Mouse (Mus musculus): ENCODE data around the gene Ubac2. TPM values are rescaled to one million over a fixed set of nuclear protein-coding genes. Genes with fewer than 3 reads are reported as not detected.

Gene Ubac2
- polyA plus RNA-seq, 1 experiment from 2014 or later, result 72.9 TPM

DNA sequence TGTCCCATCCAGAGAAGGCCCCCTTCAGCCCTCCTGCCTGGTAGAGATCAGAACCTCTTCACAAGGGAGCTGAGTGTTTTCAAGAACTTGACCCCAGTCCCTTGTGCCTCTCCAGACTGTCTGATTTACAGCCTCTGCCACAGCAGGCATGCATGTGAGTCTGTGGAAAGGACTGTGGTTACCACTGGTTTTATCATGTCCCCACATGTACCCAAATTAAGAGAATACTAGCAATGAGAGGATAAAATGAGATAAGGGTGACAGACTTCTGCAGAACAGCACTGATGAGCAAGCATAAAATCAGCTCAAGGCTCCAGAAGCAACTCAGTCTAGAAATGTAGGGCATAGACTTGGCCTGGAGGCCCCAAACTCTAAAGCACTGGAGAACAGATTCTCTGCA lies 145.5 kb downstream of the Ubac2 start:
- Histone ChIP-seq H3K27ac (ENCODE audit: low read depth, low read length) (no peak overlapping the region), H3K4me2 (ENCODE audit: low read depth, low read length, severe bottlenecking) (no peak overlapping the region)

DNA sequence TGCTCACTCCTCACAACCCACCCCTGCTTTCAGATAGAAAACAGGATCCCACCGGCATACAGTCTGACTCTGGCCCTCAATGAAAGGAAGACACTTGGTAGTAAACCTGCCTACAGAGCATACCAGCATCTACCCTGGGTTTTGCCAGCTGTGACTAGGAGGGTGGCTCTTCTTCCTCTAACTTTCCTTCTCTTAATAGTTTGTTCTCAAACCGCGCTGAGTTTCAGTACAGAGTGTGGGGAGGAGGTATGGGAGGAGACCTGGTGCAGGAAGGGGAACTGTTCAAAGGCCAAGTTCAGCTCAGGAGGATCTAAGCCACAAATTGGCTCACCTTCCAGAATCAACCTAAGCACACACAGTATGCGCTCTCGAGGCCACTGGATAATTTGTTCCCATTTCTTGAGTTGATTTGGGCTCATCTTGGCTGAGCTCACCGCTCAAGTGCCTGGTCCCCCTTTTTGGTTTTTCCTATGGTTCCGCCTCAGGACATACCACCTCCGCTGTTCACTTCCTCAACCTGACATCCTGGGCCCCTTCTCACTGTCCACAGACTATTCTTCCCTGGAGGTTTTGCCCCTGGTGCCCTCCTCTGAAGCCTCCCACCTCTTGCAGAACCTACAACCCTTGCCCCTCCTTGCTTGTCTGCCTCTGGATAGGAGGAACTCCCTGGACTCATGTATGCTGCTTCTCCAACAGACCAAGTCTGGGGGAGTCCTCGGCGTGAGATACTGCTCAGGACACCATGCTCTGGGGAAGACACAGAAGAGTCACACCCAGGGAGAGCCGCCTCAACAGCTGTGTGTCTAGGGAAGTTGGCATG lies 150.7 kb downstream of the Ubac2 start:
- ATAC-seq (replicated peaks; ENCODE audit: low FRiP score), result no peak
- Histone ChIP-seq H3K9me3 (ENCODE audit: control insufficient read depth, low read length) (no peaks in the 10 kb centered on the region), H3K4me1 (replicated peaks; ENCODE audit: control insufficient read depth, insufficient read depth, low read length) (no peaks in the 10 kb centered on the region), H3K27me3 (ENCODE audit: control insufficient read depth, insufficient read depth, low read length) (no peaks in the 10 kb centered on the region), H3K4me3 (ENCODE audit: low read depth, low read length) (no peak overlapping the region), H3K36me3 (ENCODE audit: control insufficient read depth, insufficient read depth, low read length) (no peaks in the 10 kb centered on the region), H3K27ac (ENCODE audit: low read depth, low read length) (no peak overlapping the region), H3K4me2 (ENCODE audit: low read depth, low read length, severe bottlenecking) (no peak overlapping the region), H3K9ac (ENCODE audit: low read length) (no peak overlapping the region)
- no peak for DNase-seq (ENCODE audit: low spot score)
- WGBS, result 92% methylated on average over 11 of the region's 11 CpGs

More for the DNA sequence above, 145.5 kb downstream of the Ubac2 start:
- no peak overlapping the region for H3K9ac ChIP-seq (ENCODE audit: low read length)
- H3K27me3 ChIP-seq (ENCODE audit: control insufficient read depth, insufficient read depth, low read length), result no peaks in the 10 kb centered on the region
- H3K4me1 ChIP-seq (replicated peaks; ENCODE audit: control insufficient read depth, insufficient read depth, low read length), result no peaks in the 10 kb centered on the region
- ATAC-seq (replicated peaks; ENCODE audit: low FRiP score) (no peak), DNase-seq (ENCODE audit: low spot score) (no peak)
- no peak overlapping the region for H3K4me3 ChIP-seq (ENCODE audit: low read depth, low read length)
- H3K36me3 ChIP-seq (ENCODE audit: control insufficient read depth, insufficient read depth, low read length), result no peaks in the 10 kb centered on the region; the same call in 1 of the 2 replicates
- H3K9me3 ChIP-seq (ENCODE audit: control insufficient read depth, low read length), result no peaks in the 10 kb centered on the region

DNA sequence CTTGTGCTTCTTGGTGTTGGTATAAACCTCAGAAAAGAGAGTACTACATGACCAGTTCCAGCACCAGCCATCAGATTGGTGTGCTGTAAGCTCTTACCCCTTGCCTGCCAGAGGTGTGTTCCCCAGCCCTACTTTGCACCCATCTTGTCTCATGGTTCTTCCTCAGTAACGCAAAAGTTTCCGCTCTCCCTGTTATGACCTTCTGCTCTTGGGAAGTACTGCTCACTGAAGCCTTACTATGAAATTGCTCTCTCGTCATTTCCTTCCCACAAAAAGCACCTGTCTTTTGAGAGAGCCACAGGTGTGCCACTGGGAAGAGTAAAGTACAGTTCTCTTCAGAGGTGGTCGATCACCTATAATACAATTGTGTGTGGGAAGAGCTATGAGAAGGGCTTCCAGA lies 151.4 kb downstream of the Ubac2 start:
- WGBS, result 91% methylated on average over 4 of the region's 4 CpGs
- no peaks in the 10 kb centered on the region for H3K9me3 ChIP-seq (ENCODE audit: control insufficient read depth, low read length)
- H3K9ac ChIP-seq (ENCODE audit: low read length), result no peak overlapping the region
- no peak for ATAC-seq (replicated peaks; ENCODE audit: low FRiP score)
- no peak overlapping the region for H3K4me3 ChIP-seq (ENCODE audit: low read depth, low read length)
- H3K4me2 ChIP-seq (ENCODE audit: low read depth, low read length, severe bottlenecking), result no peak overlapping the region
- no peaks in the 10 kb centered on the region for H3K36me3 ChIP-seq (ENCODE audit: control insufficient read depth, insufficient read depth, low read length)
- DNase-seq (ENCODE audit: low spot score), result no peak
- no peak overlapping the region for H3K27ac ChIP-seq (ENCODE audit: low read depth, low read length)
- no peaks in the 10 kb centered on the region for H3K27me3 ChIP-seq (ENCODE audit: control insufficient read depth, insufficient read depth, low read length)
- H3K4me1 ChIP-seq (replicated peaks; ENCODE audit: control insufficient read depth, insufficient read depth, low read length), result no peaks in the 10 kb centered on the region

DNA sequence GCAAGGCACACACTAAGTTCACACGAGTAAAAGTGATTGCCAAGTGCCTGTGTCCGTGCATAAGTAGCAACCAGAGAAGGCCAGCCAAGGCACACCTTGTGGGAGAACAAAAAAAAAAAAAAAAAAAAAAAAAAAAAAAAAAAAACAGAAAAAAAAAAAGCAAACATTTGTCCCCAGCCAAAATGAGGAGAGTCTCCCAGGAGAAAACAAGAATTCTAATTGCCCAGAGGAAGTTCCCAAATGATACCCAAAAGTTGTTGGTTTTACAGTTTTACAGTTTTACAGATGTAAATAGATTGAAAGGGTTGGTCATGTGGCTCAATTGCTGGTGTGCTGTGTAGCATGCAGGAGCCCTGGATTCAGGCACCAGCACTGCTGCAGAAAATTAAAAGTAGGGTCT lies 153.6 kb downstream of the Ubac2 start:
- DNase-seq (ENCODE audit: low spot score), result no peak
- 92% methylated on average over 2 of the region's 2 CpGs for WGBS

DNA sequence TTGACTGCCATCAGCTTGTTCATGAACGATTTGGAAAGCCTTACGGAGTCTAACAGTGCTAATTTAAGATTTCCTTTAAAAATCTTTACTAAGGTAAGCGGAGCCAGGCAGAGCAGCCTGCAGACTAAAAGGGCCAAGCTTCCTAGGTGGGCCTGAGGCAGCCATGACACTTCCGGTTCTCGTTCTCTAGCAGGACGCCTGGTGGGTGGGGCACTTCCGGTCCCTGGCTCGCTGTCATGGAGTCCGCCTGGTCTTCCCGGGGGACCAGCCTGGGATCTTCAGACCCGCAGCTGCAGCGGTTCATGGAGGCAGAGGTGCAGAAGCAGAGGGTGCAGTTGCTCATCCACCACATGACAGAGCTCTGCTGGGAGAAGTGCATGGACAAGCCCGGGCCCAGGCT lies 156.0 kb downstream of the Ubac2 start, which contains the start of gene Timm8a2:
Gene Timm8a2 (plus strand): TSS at position 224 of the 400 bp plus-strand sequence.
- DNase-seq (ENCODE audit: low spot score) (no peak), ATAC-seq (replicated peaks; ENCODE audit: low FRiP score) (no peak)
- no peaks in the 10 kb centered on the region for H3K9me3 ChIP-seq (ENCODE audit: control insufficient read depth, low read length)
- WGBS, result 92% methylated on average over 13 of the region's 13 CpGs
- H3K36me3 ChIP-seq (ENCODE audit: control insufficient read depth, insufficient read depth, low read length), result no peaks in the 10 kb centered on the region
- no peak within 1 kb of the TSS for H3K9ac ChIP-seq (ENCODE audit: low read length)
- no peak within 1 kb of the TSS for H3K27ac ChIP-seq (ENCODE audit: low read depth, low read length)
- H3K4me1 ChIP-seq (replicated peaks; ENCODE audit: control insufficient read depth, insufficient read depth, low read length), result no peaks in the 10 kb centered on the region
- H3K4me3 ChIP-seq (ENCODE audit: low read depth, low read length), result no peak within 1 kb of the TSS
- no peaks in the 10 kb centered on the region for H3K27me3 ChIP-seq (ENCODE audit: control insufficient read depth, insufficient read depth, low read length)
- H3K4me2 ChIP-seq (ENCODE audit: low read depth, low read length, severe bottlenecking), result no peak within 1 kb of the TSS

More for the DNA sequence above, 153.6 kb downstream of the Ubac2 start:
- ATAC-seq (replicated peaks; ENCODE audit: low FRiP score), result no peak
- Histone ChIP-seq H3K9ac (ENCODE audit: low read length) (no peak overlapping the region), H3K4me3 (ENCODE audit: low read depth, low read length) (no peak overlapping the region), H3K9me3 (ENCODE audit: control insufficient read depth, low read length) (no peaks in the 10 kb centered on the region), H3K4me1 (replicated peaks; ENCODE audit: control insufficient read depth, insufficient read depth, low read length) (no peaks in the 10 kb centered on the region), H3K4me2 (ENCODE audit: low read depth, low read length, severe bottlenecking) (no peak overlapping the region), H3K36me3 (ENCODE audit: control insufficient read depth, insufficient read depth, low read length) (no peaks in the 10 kb centered on the region), H3K27ac (ENCODE audit: low read depth, low read length) (no peak overlapping the region), H3K27me3 (ENCODE audit: control insufficient read depth, insufficient read depth, low read length) (no peaks in the 10 kb centered on the region)

DNA sequence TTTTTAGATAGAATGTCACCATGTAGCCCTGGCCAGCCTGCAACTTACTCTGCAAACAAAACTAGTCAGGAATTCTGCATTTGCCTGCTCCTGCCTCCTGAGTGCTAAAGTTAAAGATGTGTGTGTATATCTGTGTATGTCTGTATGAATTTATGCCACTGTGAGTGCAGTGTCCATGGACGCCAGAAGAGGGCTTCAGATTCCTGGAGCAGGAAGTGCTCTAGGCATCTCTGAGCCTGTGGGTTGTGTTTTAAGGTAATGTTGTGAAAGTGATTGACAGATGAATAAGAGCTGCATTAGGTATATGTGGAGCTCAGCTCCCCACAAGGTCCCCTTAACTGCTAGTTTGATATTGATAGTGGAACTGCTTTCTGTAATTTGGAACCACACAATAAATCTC lies 156.8 kb downstream of the Ubac2 start:
- WGBS, result 89% methylated on average over 1 of the region's 1 CpGs
- Histone ChIP-seq H3K27ac (ENCODE audit: low read depth, low read length) (no peak overlapping the region), H3K4me3 (ENCODE audit: low read depth, low read length) (no peak overlapping the region), H3K4me1 (replicated peaks; ENCODE audit: control insufficient read depth, insufficient read depth, low read length) (no peaks in the 10 kb centered on the region), H3K4me2 (ENCODE audit: low read depth, low read length, severe bottlenecking) (no peak overlapping the region), H3K36me3 (ENCODE audit: control insufficient read depth, insufficient read depth, low read length) (no peaks in the 10 kb centered on the region), H3K27me3 (ENCODE audit: control insufficient read depth, insufficient read depth, low read length) (no peaks in the 10 kb centered on the region), H3K9me3 (ENCODE audit: control insufficient read depth, low read length) (no peaks in the 10 kb centered on the region), H3K9ac (ENCODE audit: low read length) (no peak overlapping the region)
- ATAC-seq (replicated peaks; ENCODE audit: low FRiP score), result no peak
- DNase-seq (ENCODE audit: low spot score), result no peak

DNA sequence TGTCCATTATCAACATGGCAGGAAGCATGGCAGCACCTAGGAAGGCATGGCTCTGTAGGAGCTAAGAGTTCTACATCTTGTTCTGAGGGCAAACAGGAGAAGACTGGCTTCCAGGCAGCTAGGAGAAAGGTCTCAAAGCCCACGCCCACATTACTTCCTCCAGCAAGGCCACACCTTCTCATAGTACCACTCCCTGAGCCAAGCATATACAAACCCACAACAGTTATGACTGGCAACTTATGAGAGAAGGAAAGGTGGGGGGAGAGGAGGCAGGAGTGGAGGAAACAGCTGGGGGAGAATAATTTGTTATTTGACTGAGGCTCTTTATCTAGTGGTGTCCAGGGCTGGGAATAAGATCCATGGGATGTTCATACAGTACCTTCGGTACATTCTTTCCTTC lies 157.4 kb downstream of the Ubac2 start:
- no peak for ATAC-seq (replicated peaks; ENCODE audit: low FRiP score)
- no peaks in the 10 kb centered on the region for H3K36me3 ChIP-seq (ENCODE audit: control insufficient read depth, insufficient read depth, low read length)
- no peaks in the 10 kb centered on the region for H3K4me1 ChIP-seq (replicated peaks; ENCODE audit: control insufficient read depth, insufficient read depth, low read length)
- WGBS, result 91% methylated on average over 2 of the region's 2 CpGs
- H3K9ac ChIP-seq (ENCODE audit: low read length), result no peak overlapping the region
- no peaks in the 10 kb centered on the region for H3K27me3 ChIP-seq (ENCODE audit: control insufficient read depth, insufficient read depth, low read length)
- H3K4me3 ChIP-seq (ENCODE audit: low read depth, low read length), result no peak overlapping the region
- no peak overlapping the region for H3K4me2 ChIP-seq (ENCODE audit: low read depth, low read length, severe bottlenecking)
- no peak for DNase-seq (ENCODE audit: low spot score)
- H3K9me3 ChIP-seq (ENCODE audit: control insufficient read depth, low read length), result no peaks in the 10 kb centered on the region
- H3K27ac ChIP-seq (ENCODE audit: low read depth, low read length), result no peak overlapping the region

DNA sequence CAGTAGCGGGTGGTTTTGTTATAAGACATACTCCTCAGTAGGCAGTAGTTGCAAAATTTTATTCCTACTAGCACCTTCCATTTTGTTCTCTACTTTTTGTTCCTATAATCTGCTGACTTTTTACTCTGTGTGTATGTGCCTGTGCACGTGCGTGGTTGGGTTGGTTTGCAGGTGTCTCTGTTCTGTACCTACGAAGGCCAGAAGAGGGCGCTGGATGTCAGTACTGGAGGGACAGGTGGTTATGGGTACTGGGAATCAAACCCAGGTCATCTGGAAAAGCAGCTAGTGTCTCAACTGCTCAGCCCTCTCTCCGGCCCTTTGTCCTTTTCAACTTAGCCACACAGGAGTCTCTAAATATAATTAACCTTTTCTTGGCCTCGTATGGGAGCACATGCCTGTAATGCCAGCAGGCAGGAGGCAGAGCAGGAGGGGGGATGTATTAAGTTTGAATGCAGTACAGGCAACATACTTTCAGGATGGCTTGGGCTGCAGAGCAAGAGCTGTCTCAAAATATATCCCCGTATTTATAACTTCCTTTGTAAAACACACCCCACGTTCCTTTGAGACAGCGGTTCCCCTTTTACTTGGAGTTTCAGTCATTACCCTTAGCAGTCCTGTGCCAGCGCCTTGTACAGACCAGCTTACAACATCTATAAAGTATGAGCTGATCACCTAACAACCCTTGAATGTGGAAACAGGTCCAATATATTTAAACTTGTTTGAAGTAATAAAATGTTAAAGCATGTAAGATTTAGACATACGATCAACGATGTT lies 160.6 kb downstream of the Ubac2 start:
- ATAC-seq (replicated peaks; ENCODE audit: low FRiP score) (no peak), DNase-seq (ENCODE audit: low spot score) (no peak)
- Histone ChIP-seq H3K4me3 (ENCODE audit: low read depth, low read length) (no peak overlapping the region), H3K9me3 (ENCODE audit: control insufficient read depth, low read length) (no peaks in the 10 kb centered on the region), H3K27me3 (ENCODE audit: control insufficient read depth, insufficient read depth, low read length) (no peaks in the 10 kb centered on the region), H3K4me1 (replicated peaks; ENCODE audit: control insufficient read depth, insufficient read depth, low read length) (no peaks in the 10 kb centered on the region), H3K36me3 (ENCODE audit: control insufficient read depth, insufficient read depth, low read length) (no peaks in the 10 kb centered on the region), H3K27ac (ENCODE audit: low read depth, low read length) (no peak overlapping the region), H3K9ac (ENCODE audit: low read length) (no peak overlapping the region), H3K4me2 (ENCODE audit: low read depth, low read length, severe bottlenecking) (no peak overlapping the region)
- WGBS, result 89% methylated on average over 13 of the region's 13 CpGs

All from forebrain, embryonic 11.5 days (tissue).